Mouse (Mus musculus) embryonic stem cell, embryonic (primary cell): ENCODE measurements at regions not wholly inside any gene's neighbourhood (a gene's known extent, or its start where the extent isn't known, plus 50 kb on each side); places are given as distances from the start of the nearest gene placed in this dataset.

Experiments
- CTCF ChIA-PET, 4 experiments: fragments of 300-600 bp in 2 of 4; fragments of 350-600 bp in 2 of 4; sonication (Branson Sonifier 250); formaldehyde crosslinking; loops; one replicate each; lab custom pipeline; 2022; ENCODE audit warnings: inconsistent platforms in 2 of 4; lab: Charles Lee
- POLR2A ChIA-PET, 4 experiments: fragments of 300-600 bp in 2 of 4; fragments of 350-600 bp in 2 of 4; sonication (Branson Sonifier 250); formaldehyde crosslinking; loops; one replicate each; lab custom pipeline; 2022; ENCODE audit warnings: antibody characterized with exemption in 4 of 4, inconsistent platforms in 1 of 4; lab: Charles Lee

DNA sequence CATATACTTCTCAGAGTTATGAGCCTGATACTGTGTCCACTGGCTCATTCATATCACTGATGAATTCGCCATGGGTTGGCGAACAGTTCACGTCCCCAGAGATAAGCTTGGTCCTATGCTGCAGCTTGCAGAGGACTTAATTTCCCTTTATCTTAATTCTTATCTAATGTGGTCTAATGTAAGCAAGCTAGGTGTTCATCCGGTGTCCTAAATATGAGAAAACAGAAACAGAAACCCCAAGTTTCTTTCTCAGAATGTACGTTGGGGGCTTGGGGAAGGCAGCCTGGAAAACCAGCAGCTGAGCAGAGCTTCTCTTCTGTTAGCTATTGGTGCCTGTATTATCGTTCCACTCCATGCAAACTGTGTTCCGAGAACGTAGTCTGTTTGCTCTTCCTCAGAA is 170.1 kb downstream of the 1700064H15Rik start:
- ChIA-PET CTCF (no interaction called here), POLR2A (no interaction called here)

DNA sequence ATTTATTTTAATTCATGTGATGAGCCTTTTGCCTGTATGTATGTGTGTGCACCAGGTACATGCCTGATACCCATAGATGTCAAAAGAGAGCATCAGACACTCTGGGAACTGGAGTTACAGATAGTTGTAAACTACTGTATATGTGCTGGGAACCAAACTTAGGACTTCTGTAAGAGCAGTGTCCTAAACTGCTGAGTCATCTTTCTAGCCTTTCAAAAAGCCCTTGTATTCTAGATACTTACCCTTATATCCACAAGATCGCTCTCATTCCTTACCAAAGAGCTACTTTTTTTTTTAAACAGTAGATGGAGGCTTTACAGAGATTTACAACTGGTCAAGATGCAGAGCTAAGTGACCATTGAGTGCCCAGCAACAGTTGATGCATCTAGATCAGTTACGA is 171.0 kb downstream of the 1700064H15Rik start:
- POLR2A ChIA-PET = interaction anchor here in 1 of 4 experiments (0.7 kb wide), 1 partner anchor 599 kb away, joined by 3 read pairs; no protein-coding TSS in a partner anchor
- CTCF ChIA-PET = no interaction called here

DNA sequence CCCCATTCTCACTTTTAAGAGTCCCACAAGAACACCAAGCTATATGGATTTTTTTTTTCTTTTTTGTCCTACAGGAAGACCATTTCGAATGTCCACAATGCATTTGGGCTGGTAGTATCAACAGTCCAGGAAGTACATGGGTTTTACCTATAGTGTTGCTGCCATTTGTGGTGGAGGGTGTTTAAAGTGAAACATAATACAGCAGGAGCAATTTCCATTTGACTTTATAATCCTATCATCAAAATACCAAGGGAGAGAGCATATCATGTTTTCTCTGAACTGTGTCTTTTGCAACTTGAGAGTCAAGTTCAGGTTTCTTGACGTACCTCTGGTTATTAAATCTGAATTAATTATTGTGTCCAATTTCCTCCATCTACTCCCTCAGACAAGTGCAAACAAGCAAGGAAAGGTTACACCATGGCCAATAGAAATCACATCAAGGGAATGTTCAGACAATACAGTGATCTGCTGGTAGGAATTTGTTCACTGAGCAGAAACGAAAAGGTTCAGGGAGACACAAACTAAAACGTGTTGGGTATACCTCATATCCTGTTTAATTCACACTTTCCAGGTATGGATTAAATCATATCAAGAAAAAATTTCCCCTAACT is 172.5 kb downstream of the 1700064H15Rik start:
- ChIA-PET CTCF (no interaction called here), POLR2A (no interaction called here)

DNA sequence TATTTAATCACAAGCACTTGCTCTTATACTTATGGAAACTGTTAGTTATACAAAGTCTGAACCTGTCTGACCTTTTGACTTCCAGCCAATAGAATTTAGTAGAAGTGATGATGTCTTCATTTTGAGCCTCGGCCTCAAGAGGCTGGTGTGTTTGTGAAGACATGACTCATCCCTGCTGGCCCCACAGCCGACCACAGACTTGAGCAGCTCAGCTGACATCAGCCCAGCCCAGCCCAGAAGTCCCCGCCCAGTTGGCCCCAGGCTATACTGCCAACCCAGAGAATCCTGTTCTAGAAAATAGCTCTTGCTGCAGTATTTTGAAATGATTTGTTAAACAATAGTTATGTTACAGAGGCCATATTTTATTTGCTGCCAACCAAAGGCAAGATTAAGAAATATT is 177.5 kb downstream of the 1700064H15Rik start:
- CTCF ChIA-PET = no interaction called here
- POLR2A ChIA-PET = no interaction called here

DNA sequence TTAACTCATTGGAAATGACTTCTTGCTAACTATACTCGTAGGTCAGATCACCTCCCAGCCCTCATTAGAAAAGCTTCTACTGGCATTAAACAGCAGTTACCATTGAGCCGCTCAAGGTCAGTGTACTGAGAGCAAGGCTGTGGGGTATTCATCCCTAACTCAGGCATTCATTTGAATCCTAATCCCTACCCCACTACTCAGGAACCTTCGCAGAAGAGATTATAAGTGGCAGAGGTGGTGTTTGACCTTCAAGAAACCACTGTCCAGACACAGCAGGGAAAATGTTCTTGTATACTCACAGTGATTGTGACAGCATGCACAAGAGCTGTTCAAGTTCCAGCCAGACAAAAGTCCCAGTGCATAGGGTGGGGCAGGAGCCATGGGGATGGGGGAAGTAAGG is 179.5 kb downstream of the 1700064H15Rik start:
- ChIA-PET POLR2A (no interaction called here), CTCF (no interaction called here)

DNA sequence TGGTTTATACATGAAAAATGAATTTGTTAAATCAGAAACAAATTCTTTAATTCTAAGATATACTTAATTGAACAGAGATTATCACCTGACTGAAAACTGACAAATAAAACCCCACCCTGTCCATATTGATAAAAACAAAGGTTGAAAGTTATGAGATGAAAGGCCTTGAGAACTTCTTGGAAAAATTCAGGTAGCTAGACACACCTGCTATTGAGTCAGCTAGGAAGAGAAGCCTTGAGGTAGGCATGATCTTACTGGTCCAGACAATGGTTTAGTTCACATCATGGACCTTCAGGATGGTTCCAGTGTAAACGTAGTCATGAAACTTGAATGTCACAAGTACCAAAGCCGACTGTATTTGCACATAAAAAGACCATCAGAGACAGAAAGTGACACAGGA is 180.3 kb downstream of the 1700064H15Rik start:
- CTCF ChIA-PET = no interaction called here
- POLR2A ChIA-PET = no interaction called here

DNA sequence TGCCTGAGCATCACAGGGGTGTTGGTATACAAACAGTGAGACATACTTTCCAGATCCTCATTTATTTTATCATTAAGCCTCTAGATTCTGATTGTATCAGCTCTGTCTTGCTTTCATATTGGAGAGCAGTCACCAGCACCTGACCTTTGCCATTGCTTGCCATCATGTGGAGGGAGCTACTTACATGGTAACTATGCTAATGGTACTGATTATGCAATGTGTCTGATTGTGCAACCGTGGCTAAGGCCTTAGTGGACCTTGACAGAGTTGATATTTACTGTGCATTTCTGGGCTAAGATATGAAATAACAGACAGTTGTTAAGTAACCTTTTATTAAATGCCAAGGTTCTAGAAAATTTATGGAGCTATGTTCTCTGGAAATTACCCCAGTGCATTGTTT is 180.7 kb downstream of the 1700064H15Rik start:
- CTCF ChIA-PET = no interaction called here
- POLR2A ChIA-PET = no interaction called here

DNA sequence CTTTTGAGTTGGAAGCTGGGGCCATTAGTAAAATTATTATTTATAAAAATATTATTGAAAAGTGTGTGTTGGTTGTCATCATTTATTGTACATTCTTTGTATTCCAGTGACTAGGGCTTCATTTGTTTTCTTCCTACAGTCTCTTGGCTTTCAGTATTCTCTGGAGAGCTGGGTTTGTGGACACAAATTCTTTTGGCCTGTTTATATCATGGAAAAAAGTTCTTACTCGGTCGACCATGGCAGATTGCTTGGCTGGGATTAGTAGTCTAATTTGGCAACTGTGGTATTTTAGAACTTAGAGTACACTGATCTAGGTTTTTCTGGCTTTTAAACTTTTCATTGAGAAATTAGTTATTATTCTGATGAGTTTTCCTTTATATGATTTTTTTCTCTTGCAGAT is 183.6 kb downstream of the 1700064H15Rik start:
- ChIA-PET CTCF (no interaction called here), POLR2A (no interaction called here)

DNA sequence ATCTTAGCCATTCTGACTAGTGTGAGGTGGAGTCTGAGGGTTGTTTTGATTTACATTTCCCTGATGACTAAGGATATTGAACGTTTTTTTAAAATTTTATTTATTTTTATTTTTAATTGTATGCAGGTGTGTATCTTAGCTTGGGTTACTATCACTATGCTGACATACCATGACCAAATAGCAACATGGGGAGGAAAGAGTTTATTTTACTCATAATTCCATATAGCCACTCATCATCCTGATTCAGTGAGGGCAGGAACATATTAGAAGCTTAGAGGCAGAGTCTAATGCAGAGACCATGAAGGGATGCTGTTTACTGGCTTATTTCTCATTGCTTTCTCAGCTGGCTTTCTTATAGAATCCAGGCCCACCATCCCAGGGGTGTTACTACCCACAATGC is 186.7 kb downstream of the 1700064H15Rik start:
- POLR2A ChIA-PET = no interaction called here

DNA sequence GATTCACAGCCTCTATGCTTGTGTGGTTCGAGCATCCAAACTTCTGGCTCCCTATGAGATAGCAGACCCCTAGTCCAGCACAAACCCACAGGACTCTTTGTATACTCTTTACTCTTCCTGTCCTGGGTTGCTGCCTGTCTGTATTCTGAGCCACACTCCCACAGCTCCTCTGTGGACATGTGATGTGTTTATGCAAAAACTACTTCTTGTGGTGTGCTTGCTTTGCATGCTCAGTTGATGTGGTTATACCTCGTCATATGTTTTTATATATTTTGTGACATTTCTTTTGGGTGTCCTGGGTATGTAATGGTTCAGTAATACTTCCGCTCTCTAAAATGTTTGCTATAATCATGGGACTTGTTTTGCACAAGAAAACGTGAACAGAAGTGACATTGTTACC is 198.3 kb downstream of the 1700064H15Rik start:
- ChIA-PET POLR2A (no interaction called here), CTCF (no interaction called here)

More for the DNA sequence above, 186.7 kb downstream of the 1700064H15Rik start:
- CTCF ChIA-PET = no interaction called here

DNA sequence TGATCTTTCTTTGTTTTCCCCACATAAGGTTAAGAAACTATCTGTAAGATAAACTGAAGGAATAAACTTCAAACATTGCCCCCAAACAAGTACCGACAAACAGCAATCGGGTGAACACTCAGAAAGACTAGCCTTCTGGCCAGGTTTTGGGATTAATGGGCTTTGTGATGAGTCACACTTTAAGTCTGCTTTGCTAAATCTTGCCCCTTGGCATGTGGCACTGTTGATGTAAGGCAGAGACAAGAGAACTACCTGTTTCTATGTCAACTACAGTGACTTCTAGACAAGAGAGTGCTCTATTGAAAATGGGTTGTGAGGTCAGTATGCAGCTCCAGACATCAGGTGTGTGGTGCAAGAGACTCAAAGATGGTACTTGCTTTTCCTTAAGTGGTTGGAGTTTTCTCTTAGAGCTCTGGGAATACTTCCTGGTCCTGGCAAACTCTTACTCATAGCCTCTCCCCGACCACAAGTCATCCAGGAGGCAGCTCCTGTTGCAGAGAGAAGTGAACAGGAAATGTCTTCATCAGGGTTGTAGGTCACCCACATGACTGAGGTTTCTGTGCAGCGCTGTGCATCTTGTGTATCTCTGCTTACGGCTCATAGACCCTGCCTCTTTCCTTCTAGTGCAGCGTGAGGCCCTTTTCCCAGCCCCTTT is 198.9 kb downstream of the 1700064H15Rik start:
- ChIA-PET POLR2A (no interaction called here), CTCF (no interaction called here)

DNA sequence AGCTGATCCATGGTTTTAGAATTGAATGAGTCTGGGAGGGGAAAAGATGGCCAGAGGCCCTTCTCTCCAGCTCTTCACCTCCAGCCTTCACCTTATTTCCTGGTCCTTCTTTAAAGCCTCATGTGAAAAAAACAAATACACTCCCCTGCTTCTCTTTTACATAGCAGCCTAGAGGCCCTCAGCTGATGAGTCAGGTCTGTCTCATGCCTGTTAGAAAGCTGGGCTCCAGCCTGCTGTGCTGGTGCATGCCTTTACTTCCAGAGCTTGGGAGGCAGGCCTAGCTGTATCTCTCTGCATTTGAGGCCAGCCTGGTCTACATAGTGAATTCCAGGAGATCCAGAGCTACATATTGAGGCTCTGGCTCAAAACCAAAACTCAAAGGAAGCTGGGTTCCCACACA is 199.5 kb downstream of the 1700064H15Rik start:
- CTCF ChIA-PET = no interaction called here
- POLR2A ChIA-PET = no interaction called here

DNA sequence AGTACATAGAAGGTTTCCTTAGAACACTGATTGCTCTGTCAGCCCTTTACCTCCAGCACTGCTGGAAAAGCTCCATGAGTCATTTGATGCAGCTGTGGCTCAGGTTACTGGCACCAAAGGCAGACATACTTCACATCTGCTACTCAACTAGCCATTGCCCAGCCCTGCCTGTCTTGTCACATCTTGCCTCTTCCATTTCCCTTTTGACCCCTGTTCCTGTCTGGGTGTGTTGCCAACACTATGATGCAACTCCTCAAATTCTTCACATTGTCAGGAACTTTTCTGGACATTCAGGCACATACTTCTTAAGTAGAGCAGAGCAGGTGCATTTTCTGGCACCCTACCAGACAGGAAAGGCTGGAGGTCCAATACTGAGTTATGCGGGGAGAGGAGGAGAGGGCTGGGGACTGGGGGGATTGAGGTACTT is 202.3 kb downstream of the 1700064H15Rik start:
- POLR2A ChIA-PET = no interaction called here
- CTCF ChIA-PET = no interaction called here

DNA sequence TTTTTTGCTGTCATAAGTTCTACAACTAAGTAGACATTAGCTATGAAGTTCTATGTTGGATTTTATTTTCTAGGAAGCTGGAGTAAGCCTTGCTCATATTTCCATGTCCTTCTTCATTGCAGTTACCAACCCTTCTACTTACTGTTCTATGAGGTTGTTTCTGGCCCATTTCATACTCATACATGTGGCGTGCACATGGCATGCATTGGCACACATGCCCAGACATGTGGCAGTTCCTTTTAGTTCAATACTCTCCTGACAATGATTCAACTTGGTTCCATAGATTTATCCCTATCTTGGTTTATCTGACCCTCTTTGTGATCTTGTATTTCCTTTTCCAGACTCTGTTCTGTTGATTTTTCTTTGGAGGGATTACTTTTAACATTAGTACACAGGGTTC is 203.2 kb downstream of the 1700064H15Rik start:
- ChIA-PET POLR2A (no interaction called here), CTCF (no interaction called here)

DNA sequence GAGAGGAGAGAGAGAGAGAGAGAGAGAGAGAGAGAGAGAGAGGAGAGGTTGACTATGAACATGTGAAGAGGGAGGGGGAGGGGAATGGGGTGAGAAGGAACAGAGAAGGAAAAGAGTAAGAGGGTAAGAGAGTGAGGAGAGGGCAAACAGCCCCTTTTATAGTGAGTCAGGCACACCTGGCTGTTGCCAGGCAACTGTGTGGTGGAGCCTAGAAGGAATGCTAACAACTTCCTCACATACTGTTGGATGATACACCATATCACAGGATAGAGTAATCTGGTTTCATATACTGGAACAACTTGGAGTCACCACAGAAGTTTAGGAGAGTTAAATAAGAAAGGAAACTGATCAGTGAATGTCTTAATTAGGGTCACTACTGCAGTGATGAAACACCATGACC is 204.1 kb downstream of the 1700064H15Rik start:
- ChIA-PET CTCF (no interaction called here), POLR2A (no interaction called here)

DNA sequence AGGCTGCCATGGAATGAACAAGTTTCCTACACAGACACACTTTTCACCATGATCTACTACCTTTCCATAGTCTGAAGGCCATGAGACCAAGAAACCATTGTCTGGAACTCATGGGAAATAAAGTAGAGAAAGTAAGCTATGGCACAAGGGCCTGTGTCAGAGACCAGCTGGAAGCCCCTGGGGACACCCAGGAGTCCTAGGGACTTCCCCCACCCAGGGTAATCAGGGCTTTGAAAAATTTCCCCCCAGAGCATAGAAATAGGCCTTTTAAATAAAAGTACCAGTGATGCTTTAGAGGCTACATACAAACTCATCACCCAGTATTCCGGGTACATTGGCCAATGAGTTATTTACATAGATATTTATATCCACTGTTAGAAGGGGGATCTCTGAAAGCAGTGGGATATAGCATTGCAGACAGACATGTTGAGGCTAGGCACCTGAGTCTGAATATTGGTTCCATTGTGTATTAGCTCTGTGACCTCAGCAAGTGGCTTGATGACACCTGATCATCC is 207.0 kb downstream of the 1700064H15Rik start:
- ChIA-PET POLR2A (no interaction called here), CTCF (no interaction called here)

DNA sequence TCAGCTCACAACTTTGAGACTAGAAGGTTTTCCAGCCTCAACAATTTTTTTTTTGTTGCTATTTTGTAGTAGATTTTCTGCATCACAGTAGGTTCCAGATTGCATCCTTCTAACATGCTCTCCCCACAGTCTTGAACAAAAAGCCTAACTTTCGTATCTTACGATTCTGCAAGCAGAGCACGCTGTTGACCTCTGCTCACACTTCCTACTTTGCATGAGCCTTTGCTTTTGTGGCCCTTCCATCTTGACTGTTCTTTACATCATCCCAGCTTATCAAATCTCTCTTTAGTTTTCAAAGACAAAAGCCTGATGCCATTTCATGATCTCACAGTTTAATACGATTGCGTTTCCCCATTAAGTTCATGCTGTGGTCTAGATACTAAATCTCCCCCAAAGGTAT is 207.6 kb downstream of the 1700064H15Rik start:
- POLR2A ChIA-PET = no interaction called here
- CTCF ChIA-PET = no interaction called here

DNA sequence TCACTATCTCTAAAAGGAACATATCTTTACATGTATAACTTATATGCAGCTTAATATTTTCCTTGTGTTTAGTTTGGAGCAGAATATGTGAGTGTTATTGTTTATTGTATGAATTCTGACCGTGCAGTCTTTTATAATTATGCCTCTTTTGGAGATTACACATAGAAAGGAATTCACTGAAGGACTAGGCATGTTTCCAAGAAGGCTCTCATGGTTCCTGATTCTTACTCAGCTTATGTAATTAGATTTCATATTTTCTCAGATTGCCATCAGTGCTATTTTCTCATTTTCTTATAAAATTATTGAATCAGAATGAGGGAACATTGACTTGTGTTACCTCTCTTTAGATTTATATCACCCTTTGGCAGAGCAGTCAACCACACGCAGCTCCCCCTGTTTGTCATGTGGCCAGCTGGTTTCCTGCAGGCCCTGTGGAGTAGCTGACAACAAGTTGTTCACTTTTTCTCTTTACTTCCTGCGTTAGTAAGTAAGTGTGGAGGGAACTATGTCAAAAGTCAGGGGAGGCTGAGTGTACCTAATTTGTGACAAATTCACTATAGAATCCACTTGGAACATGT is 217.4 kb downstream of the 1700064H15Rik start:
- CTCF ChIA-PET = no interaction called here

DNA sequence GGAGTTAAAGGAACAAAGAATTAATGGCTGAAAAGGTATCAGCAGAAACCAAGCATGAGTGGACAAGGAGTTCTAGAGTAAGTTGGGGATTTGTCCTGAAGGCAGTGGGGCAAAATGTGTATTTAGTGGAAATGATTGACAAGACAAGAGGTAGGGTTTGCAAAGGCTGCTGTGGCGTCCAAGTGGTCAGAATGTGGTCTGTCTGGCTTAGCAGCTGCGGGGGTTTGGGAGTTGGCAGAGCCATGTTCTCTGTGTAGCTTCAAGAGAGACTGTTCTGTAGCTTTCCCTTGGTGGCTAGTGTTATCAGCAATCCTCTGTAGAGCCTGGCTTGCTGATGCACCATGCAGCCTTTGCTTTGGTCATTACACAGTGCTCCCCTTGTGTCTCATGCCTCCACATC is 220.2 kb downstream of the 1700064H15Rik start:
- CTCF ChIA-PET = no interaction called here
- POLR2A ChIA-PET = no interaction called here

More for the DNA sequence above, 217.4 kb downstream of the 1700064H15Rik start:
- POLR2A ChIA-PET = no interaction called here

DNA sequence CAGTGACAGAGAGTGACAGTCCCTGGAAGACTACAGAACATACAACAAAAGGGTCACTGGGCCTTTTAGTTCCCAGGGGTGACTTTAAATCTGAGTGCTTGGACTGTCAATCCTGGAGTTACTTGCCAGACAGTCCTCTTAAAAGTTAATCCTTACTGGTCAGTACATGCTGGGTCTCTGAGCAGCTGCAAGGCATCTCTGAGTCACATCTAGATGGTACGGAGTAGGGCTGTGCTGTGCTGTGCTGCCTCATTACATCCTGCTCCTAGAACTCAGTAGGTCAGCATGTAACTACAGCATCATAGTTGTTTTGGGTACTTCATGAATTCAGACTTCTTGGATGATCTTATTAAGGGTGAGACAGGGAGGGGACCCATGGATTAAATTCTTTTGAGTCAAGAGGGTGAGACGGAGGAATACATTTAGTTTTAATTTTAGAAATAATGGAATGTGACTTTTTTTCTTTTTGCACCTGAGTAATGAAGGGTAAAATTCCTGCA is 220.8 kb downstream of the 1700064H15Rik start:
- ChIA-PET POLR2A (no interaction called here), CTCF (no interaction called here)
